Mouse (Mus musculus): Measurements from ENCODE around the gene Ctsa. TPM values are rescaled to one million over a fixed set of nuclear protein-coding genes. Genes with fewer than 3 reads are reported as not detected.

Gene Ctsa
- total RNA-seq, 2 experiments from 2014 or later = 108 to 116 TPM

DNA sequence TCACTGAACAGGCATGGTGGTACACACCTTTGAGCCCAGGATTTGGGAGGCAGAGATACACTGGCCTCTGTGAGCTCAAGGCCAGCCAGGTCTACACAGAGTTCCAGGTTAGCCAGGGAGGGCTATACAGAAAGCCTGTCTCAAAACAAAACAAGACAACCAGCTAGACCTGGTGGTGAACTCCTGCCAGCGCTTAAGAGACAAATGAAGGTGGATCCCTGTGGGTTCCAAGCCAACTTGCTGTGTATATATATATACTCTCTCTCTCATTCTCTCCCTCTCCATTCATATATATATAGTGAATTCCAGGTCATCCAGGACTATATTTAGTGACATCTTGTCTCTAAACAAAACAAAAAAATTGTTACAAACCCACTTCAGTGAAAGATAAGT is 28.8 kb upstream of the Ctsa start:
- intact Hi-C loops (cut with DNase I) = no loop called here
- no peak for DNase-seq

DNA sequence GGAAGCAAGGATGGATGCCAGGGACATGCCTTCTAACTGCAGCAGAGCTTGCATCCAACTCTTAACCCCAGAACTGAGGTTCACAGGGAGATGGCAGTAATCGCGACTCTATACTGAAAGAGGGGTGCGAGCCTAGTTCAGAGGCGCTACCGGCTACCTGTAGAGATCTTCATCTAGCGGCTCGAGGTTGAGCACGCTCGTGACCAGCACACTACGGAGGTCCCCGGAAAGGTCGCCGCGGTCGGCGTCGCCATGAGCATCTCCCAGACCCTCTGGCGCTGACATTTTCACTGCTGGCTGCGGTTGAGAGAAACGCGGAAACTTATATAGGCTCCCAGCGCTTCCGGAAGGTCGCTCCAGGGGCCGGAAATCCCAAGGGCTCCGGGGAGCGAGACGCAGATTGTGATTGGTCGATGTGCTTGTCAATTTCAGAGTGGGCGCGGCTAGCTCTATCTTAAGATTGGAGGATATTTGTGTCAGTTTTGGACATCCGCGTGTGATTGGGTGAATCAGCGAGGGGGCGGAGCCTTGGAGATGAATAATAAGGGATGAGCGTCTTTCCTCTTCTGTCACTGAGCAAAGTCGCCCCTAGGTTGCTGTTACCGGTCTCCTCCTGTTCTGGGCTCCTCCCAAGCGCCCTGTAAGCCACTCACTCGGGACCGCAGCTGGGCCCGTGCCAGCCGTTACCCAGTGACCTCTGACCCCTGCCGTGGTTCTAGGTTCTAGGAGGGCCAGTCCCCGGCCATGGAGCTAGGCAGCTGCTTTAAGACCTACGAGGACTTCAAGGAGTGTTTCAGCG is 27.9 kb upstream of the Ctsa start, which contains the start of the genes Acot8 and Zswim3:
Gene Acot8, minus strand, starts transcription at position 350 of the 799 bp plus-strand sequence.
Gene Zswim3, plus strand, starts transcription at position 566 of the 799 bp plus-strand sequence.
- peak; percentile 99 for DNase-seq
- intact Hi-C loops (cut with DNase I) = no loop called here

DNA sequence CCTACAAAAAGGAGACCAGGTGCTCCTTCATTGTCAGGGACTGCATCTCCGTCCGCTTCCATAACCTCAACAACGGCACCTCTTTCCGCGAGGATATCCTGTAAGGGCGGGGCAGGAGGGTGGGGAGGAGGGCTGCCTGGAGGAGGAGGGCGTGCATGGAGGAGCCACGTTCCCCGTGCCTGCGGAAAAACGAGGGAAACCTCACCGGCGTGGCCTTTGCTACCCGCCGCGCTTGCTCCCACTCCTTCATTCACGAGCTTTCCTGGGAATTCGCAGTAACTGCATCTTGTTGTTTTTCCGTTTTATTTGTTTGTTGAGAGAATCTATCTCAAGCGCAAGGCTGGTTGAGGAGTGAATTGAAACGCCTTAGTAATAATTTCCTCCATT is 27.3 kb upstream of the Ctsa start:
- DNase-seq = no peak
- intact Hi-C loops (cut with DNase I) = no loop called here

DNA sequence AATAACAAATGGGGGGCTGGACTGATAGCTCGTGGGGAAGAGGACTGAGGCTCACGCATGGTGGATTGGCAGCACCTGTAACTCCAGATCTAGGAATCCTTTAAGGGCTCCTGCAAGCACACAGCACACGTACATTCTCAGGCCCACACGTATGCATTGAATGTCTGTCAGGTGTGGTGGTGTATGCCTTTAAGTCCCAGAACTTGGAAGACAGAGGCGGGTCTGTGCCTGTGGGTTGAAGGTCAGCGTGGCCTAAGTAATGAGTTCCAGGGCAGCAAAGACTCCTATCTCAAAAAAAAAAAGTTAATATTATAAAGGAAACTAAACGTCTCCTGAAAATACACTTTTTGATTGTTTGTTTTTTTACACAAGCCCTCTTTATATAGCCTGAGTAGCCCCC is 26.1 kb upstream of the Ctsa start:
- DNase-seq = no peak
- intact Hi-C loops (cut with DNase I) = no loop called here

DNA sequence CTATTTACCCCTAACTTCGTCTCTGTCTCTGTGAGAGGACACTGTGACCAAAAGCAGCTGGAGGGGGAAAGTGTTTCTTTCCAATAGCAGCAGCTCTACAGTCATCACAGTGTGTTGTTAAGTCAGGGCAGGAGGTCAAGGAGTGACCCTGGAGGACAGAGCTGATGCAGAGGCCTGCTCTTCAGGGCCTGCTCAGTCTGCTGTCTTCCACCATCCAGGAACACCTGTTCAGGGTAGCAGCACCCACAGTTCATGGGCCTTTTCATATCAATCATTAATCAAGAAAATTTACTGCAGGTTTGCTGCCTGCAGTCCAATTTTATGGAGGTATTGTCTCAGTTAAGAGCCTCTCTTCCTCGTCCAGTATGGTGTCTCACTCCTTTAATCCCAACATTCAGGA is 19.1 kb upstream of the Ctsa start:
- DNase-seq = no peak
- intact Hi-C loops (cut with DNase I) = no loop called here

DNA sequence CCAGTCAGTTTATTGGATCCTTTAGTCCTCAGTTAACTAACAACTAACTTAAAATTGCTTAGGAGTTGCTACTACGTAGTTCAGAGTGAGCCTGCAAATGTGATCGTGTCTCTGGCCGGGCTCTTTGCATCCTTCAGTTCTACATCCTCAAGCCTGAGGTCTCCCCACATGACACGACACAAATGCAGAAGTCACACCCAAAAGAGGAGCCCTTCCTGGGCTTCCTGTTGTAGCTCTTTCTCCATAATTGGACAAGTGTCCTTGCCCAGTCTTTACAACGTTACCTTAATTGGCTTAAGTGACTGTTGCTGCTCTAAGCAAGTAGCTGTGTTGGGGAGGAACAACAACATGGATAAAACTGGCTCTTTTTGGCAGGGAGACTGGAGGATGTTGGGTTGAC is 17.3 kb upstream of the Ctsa start:
- no peak for DNase-seq
- intact Hi-C loops (cut with DNase I) = no loop called here

DNA sequence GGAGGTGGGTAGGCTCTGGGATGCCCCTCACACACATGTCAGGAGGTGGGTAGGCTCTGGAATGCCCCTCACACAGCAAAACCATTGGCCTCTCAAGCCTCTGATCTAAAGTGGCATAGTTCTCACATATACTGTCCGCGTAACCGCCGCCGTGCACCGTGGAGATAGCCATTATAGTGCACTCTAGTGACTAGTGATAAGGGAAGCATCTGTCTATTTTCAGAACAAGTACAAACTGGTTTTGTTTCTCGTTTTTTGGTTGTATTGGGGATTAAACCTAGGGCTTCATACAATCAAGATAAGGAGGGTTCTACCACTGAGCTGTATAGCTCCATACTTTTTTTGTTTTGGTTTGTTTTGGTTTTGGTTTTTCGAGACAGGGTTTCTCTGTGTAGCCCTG is 16.9 kb upstream of the Ctsa start:
- no peak for DNase-seq
- intact Hi-C loops (cut with DNase I) = no loop called here

DNA sequence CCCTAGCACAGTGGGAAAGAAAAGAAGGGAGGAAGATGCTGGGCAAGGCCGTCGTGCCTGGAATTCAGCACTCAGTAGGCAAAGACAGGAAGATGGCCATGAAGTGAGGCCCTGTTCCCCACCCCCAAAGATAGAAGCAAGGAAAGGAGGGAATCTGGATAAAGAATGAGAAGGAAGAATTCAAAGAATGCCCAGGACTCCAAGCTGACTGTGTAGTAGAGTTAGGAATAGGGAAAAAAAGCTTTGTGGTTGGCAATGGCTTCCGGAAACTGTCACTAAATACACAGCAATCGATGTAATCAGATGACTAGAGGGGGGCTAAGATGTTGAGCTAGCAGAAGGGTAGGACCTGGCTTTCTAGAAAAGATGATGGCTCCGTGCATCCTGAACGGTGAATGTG is 15.5 kb upstream of the Ctsa start:
- intact Hi-C loops (cut with DNase I) = no loop called here
- no peak for DNase-seq

DNA sequence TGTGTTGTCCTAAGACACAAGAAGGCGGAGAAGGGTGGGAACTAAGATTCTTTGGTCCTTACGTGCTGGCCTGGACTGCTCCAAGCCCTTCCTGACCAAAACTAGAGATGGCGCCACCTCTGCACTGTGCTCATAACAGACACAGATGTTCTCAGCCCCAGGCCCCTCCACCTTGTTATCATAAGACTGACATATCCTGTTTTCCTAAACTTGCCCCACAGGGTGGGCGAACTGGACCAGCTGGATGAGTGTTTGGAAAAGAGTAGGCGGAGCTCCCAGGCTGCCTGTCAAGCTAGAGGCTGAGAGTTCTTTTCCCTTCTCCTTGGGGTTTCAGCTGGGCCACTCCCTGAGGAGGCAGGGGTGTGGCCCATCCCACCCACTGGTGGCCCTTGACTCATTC is 15.0 kb upstream of the Ctsa start:
- intact Hi-C loops (cut with DNase I) = no loop called here

DNA sequence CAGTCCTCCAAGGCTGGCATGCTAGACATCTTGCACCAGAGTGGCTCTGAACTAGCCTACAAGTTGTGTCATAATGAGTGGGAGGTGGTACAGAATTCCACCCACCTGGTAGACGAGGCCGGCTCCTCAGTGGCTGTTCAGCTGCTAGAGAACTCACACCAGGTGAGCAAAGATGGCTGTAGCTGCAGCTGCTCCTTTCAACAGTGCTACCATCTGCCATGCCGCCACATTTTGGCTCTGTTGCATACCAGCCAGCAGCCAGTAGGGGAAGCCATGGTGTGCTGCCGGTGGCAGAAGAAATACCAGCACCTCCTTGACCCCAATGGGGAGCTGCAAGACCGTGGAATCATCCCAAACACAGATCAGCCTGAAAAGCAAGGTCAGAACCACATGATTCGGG is 11.6 kb upstream of the Ctsa start:
- intact Hi-C loops (cut with DNase I) = loop anchor here (5.0 kb wide), 1 partner anchor 211 kb away; the partner anchor contains the start of gene Ncoa5
- no peak for DNase-seq

More for the DNA sequence above, 15.0 kb upstream of the Ctsa start:
- DNase-seq = no peak

DNA sequence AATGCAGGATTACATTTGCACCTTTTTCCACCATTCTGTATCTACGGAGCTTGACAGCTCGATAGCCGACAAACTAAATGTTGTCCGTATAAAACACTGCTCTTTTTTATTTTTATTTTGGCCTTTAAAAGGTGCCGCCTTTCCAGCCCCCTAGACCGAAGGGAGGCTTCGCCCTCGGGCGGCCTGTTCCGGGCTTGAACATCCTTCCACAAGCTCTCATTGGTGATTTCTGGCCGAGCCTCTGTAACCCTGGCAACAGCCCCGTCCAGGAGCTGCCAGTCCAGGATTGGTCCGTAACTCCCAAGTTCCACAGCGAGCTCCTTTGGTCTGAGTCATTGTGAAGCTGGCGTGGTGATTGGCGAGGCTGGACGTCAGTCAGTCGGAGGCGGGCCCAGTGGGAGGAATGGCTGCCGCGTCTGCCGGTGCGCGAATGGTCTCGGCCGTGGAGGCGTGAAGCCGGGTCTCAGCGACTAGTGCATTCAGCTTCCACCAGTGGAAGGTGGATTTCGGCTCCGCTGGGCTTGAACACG is 10.0 kb upstream of the Ctsa start, which contains the start of gene Zswim1:
Gene Zswim1, plus strand, starts transcription at position 51 of the 530 bp plus-strand sequence.
- intact Hi-C loops (cut with DNase I) = loop anchor here (5.0 kb wide), 1 partner anchor 210 kb away; the partner anchor contains the start of gene Ncoa5
- DNase-seq = peak; percentile 100

DNA sequence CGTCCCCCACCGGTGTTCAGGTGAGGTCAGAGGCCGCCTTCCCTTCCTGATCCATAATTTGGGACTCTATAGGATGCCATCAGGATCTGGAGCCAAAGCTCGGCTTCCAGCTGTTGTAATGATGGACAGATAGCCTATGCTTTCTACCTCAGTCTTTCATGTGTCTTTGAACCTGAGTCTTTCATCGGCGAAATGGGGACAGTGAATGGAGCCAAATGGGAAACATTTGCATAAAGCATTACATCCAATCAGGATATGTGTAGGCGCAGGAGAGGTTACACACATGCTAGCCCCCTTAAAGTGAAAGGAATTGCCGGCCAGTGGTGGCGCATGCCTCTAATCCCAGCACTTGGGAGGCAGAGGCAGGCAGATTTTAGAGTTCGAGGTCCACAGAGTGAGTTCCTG is 9.5 kb upstream of the Ctsa start:
- no peak for DNase-seq
- intact Hi-C loops (cut with DNase I) = loop anchor here (5.0 kb wide), 1 partner anchor 209 kb away; the partner anchor contains the start of gene Ncoa5

DNA sequence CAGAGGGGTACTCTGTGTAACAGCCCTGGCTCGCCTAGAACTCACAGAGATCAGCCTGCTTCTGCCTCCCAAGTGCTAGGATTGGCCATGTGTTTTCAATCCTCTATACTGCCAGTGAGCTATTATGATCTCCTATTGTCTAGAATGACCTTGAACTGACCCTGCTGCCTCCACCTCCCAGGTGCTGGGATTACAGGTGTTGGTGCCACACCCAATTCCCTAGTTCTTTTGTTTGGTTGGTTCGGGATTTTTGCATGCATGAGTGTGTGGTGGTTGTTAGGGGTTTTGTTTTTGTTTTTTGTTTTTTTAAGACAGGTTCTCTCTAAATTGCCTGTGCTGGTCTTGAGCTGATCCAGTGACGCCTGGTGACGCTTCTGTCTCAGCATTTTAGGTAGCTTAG is 8.7 kb upstream of the Ctsa start:
- intact Hi-C loops (cut with DNase I) = loop anchor here (5.0 kb wide), 1 partner anchor 208 kb away; the partner anchor contains the start of gene Ncoa5
- DNase-seq = no peak

DNA sequence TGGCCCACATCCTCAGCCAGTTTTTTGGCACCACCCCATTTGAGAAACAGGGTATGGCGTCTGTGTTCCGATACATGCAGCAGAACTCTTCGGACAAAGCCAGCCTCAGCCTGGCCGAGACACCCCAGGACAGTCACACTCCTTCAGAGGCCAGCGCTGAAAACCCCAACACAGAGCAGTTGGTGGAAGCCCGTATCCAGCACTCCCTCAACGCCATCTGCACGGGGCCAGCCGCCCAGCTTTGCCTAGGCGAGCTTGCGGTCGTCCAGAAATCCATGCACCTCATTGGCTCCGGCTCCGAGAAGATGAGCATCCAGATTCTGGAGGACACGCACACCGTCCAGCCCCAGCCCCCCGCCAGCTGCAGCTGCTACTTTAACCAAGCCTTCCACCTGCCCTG is 7.2 kb upstream of the Ctsa start:
- intact Hi-C loops (cut with DNase I) = no loop called here
- DNase-seq = no peak

DNA sequence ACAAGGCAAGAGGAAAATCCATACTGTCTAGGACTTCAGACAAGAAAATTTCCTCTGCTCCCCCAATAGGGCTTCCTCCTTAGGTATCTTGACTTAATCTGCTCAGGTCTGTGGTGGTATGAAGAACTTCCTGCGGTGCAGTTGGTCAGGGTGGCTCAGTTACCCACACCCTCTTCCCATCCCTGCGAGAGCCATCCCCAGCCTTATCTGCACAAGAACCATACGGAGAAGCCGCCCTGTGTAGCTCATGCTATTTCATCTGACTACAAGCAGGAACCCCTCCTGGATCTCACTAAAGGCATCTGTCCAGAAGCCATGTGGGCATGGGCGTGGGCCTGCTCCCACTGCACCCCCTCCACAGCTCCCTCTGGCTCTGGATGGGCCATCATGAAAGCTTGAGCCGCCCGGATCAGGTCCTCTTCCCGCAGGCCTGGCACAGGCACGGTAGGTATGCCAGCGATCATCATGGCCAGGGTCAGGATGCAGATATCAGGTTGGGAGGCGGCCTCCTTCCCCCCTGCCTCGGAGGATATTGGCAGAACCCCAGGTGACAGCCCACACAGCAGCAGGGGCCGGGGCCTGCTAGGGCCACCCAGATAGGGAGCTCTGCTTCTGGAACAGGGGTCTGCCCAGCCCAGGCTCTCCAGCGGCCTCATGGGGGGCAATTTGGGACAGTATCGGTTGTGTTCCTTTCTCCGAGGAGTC is 5.4 kb upstream of the Ctsa start:
- no peak for DNase-seq
- intact Hi-C loops (cut with DNase I) = no loop called here

DNA sequence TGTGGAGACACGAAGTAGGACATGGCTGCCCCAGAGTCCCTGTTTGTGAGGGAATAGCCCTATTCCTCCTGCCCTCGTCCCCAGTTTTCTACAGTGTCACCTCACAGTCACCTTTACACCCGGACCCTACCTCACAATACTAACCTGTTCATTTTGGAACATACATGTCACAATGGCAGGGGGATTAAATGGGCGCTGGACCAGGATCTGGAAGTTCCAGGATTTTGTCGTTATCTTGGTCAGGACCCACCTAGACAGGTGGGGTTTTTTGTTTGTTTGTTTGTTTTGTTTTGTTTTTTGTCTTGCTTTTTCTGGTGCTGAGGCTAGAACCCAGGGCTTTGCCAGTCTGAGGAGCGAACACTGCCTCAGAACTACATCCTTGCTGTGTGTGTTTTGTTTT is 4.2 kb upstream of the Ctsa start, which contains the start of gene Spata25:
Gene Spata25, minus strand, starts transcription at position 101 of the 400 bp plus-strand sequence.
- DNase-seq = no peak

DNA sequence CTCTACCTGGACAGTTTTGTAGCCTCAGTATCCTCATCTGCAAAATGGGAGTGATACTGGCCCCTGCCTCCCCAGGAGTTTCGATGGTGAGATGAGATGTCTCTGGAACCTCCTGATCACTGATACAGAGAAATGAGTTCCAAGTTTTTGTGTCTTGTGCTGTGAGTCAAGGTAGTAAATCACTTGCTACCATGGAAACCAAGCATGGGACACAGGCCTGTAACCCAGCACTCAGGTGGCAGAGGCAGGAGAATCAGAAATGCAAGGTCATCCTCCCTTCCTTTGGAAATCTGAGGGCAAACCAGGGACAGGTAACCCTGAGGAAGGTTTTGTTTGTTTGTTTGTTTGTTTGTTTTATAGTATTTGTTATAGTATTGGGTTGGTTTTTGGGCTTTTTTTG is 3.6 kb upstream of the Ctsa start:
- intact Hi-C loops (cut with DNase I) = no loop called here
- no peak for DNase-seq

More for the DNA sequence above, 4.2 kb upstream of the Ctsa start, which contains the start of gene Spata25:
- intact Hi-C loops (cut with DNase I) = no loop called here

DNA sequence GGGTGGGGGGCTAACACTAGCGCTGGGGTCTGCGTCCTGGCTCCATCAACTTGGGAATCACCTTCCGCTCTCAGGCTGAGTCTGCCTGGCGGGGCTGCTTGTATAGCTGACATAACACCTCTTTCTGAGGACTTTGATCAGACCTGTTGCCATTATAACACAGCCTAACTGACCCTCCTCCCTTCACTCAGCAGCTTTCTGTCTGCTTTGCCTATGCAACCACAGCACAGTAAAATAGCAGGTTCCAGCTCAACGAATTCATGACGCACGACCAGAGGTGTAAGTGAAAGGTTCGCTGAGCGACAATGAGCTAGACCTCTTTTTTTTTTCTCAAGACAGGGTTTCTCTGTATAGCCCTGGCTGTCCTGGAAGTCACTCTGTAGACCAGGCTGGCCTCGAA is 1.6 kb upstream of the Ctsa start:
- no peak for DNase-seq
- intact Hi-C loops (cut with DNase I) = loop anchor here (5.0 kb wide), 1 partner anchor 66 kb away; no protein-coding TSS in a partner anchor

DNA sequence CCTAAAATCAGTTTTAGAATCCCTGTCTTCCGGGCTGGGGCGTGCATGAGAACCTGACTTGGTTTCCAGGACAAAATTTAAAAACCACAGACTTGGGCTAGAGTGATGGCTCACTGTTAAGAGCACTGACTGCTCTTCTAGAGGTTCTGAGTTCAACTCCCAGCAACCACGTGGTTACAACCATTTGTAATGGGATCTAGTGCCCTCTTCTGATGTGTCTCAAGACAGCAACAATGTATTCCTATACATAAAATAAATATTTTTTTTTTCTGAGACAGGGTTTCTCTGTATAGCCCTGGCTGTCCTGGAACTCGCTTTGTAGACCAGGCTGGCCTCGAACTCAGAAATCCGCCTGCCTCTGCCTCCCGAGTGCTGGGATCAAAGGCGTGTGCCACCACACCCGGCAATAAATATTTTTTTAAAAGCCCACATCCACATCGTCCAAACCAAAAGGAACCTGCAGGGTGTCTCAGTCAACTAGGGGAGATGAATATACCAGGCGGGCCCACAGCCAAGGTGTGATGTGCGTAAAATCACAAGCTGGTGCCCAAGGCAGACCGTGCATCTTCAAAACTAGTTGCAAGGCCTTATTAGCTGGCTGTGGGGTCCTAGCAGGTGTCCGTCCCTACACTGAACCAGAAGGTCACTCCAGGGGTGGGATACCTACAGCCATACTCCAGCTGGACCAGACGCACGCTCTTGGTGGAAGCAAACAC is 483 bp upstream of the Ctsa start:
- intact Hi-C loops (cut with DNase I) = loop anchor here (2.0 to 5.0 kb wide), 2 partner anchors 65 to 79 kb away; partner anchors contain the start of gene Zfp335
- DNase-seq = peak in 1 of 2 experiments; percentile 26

DNA sequence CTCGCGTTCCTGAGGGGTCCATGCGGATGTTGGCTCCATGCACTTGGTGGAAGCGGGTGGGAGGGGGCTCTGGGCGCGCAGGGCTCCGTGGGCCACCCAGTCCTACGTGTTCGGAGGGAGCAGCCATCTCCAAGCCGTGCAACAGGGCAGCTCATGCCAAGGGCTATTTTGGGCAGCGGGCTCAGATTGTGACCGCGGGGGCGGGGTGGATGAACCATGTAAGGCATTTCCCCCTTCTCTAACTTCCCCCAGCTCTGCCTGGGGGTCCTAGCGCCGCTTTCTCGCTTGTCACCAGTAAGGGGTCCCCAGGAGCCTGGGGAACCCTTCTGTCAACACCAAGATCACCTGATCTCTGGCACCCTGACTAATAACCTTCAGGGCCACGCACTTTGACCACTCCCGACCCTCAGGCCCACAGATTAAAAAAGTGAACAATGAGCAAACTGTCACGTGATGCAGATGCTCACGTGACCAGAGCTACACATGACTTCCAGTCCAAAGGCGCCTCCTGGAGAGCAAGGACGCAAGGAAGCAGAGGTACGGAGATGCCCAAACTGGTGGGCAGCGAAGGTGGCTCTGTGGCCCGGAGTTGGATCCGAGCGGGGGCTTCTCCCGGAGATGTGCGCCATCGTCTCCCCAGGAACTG is 764 bp downstream of the Ctsa start, which contains the start of gene Neurl2:
Gene Neurl2, minus strand, starts transcription at position 143 of the 646 bp plus-strand sequence.
- DNase-seq = peak; percentile 95 to 96
- intact Hi-C loops (cut with DNase I) = loop anchor here (1.0 to 5.0 kb wide), 3 partner anchors 46 to 77 kb away; partner anchors contain the start of genes Pcif1 and Zfp335

Measured in heart, postnatal 10 days (tissue).